Mouse (Mus musculus) lung, embryonic 14.5 days (tissue): ENCODE data around the gene Cacng2. TPM values are rescaled to one million over a fixed set of nuclear protein-coding genes. Genes with fewer than 3 reads are reported as not detected.

Source experiments
- ATAC-seq: fragments of 200-750 bp; cut with Nextera tagmentation; 2 replicates; pipeline ENCODE4 v1.8.0; 2017; ENCODE audit warnings: mild to moderate bottlenecking, moderate TSS enrichment, moderate library complexity; ENCODE audit not compliant: insufficient read depth
- DNase-seq: peaks from one replicate; pipeline ENCODE4 v3.0.0-alpha.2; 2015
- H3K27ac ChIP-seq: fragments of 300-500 bp; sonication (generic); 2 replicates; pipeline ENCODE4 v1.5.1; 2014; ENCODE audit warnings: low read depth, mild to moderate bottlenecking, moderate library complexity
- H3K27me3 ChIP-seq: fragments of 300-500 bp; sonication (generic); 2 replicates; pipeline ENCODE4 v1.6.1; 2014; ENCODE audit warnings: low read length, control low read depth; ENCODE audit not compliant: insufficient read depth
- H3K36me3 ChIP-seq: fragments of 300-500 bp; sonication (generic); 2 replicates; pipeline ENCODE4 v1.6.1; 2014; ENCODE audit warnings: control low read depth; ENCODE audit not compliant: insufficient read depth
- H3K4me1 ChIP-seq: fragments of 300-500 bp; sonication (generic); 2 replicates; pipeline ENCODE4 v1.6.1; 2014; ENCODE audit warnings: antibody characterized with exemption, control low read depth; ENCODE audit not compliant: insufficient read depth
- H3K4me2 ChIP-seq: fragments of 300-500 bp; sonication (generic); 2 replicates; pipeline ENCODE4 v1.6.1; 2014; ENCODE audit warnings: mild to moderate bottlenecking
- H3K4me3 ChIP-seq: fragments of 300-500 bp; sonication (generic); 2 replicates; pipeline ENCODE4 v1.5.1; 2014; ENCODE audit warnings: low read depth, low read length
- H3K9ac ChIP-seq: fragments of 300-500 bp; sonication (generic); 2 replicates; pipeline ENCODE4 v1.6.1; 2014
- H3K9me3 ChIP-seq: fragments of 300-500 bp; sonication (generic); 2 replicates; pipeline ENCODE4 v1.6.1; 2016; ENCODE audit warnings: low read depth, low read length, control low read depth
- CTCF ChIP-seq: IDR thresholded peaks from 2 replicates; pipeline ENCODE4 v1.5.1; 2016; ENCODE audit warnings: antibody characterized with exemption, low read depth
- WGBS: fragments of 180-500 bp; shearing (Covaris S2); extraction: QIAGEN DNeasy Blood & Tissue Kit; methylation state at CpG from one replicate; pipeline ENCODE4 v1.1.7; 2014; 5-methylcytosine and 5-hydroxymethylcytosine counted together
- polyA plus RNA-seq: library from polyadenylated mRNA; unstranded; fragments of >200 nt; fragmentation: Nextera tagmentation; extraction: Ambion mirVana; gene quantifications from 2 replicates; pipeline ENCODE4 v1.2.1, GENCODE M21; 2014

Cacng2 gene
- polyA plus RNA-seq, 1 experiment from 2014 or later = not detected

- no peaks in the 10 kb centered on the region for H3K36me3 ChIP-seq
- no peak overlapping the region for H3K4me2 ChIP-seq
- no peaks in the 10 kb centered on the region for H3K4me1 ChIP-seq
- ATAC-seq = no peak
- H3K4me3 ChIP-seq = no peak overlapping the region
- TF ChIP-seq CTCF = no peak
- no peak for DNase-seq
- H3K9ac ChIP-seq = no peak overlapping the region
- H3K27me3 ChIP-seq = no peaks in the 10 kb centered on the region
- H3K9me3 ChIP-seq = no peaks in the 10 kb centered on the region
- no peak overlapping the region for H3K27ac ChIP-seq
- 76% methylated on average over 6 of the region's 6 CpGs for WGBS
Measured at GRCm38 (mm10) chr15:78155421-78155820, 35.6 kb upstream of the Cacng2 start.

DNA sequence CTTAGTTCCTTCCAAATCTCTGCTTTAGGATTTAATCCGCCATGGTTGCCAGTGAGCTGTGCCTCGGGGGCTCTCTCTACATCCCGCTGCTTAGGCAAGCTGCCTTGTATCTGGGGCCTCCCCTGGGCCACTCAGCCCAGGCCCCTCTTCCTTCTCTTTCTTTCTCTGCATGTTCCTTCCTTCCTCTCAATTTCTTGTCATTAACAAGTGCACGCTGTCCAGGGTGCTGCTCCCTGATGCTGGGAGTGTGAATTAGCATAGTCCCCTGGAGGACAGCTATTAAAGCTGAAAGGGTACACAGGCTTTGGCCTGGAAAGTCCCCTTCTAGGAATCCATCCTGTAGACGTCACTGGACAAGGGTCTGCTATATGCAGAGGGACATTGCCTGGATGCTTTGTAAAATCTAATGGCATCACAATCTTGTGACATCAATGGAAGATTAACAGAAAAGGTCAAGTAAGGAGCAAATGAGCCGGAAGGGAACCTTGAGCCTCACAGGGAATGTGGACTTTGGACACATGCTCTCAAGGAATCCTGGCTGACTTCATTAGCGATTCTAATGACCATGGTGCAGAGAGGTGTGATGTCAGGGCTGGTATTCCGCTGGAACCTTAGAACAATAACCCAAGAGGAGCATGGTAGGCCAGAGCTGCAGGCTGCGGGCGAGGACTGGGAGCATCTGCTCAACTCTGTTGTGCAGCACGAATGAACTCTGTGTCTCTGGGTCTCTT is 33.4 kb upstream of the Cacng2 start:
- no peak for TF ChIP-seq CTCF
- Histone ChIP-seq H3K9me3 (no peaks in the 10 kb centered on the region), H3K27ac (no peak overlapping the region), H3K9ac (no peak overlapping the region), H3K36me3 (no peaks in the 10 kb centered on the region), H3K27me3 (no peaks in the 10 kb centered on the region), H3K4me3 (no peak overlapping the region), H3K4me1 (no peaks in the 10 kb centered on the region), H3K4me2 (no peak overlapping the region)
- DNase-seq (peak; percentile 58), ATAC-seq (no peak)
- WGBS = 55% methylated on average over 11 of the region's 11 CpGs

DNA sequence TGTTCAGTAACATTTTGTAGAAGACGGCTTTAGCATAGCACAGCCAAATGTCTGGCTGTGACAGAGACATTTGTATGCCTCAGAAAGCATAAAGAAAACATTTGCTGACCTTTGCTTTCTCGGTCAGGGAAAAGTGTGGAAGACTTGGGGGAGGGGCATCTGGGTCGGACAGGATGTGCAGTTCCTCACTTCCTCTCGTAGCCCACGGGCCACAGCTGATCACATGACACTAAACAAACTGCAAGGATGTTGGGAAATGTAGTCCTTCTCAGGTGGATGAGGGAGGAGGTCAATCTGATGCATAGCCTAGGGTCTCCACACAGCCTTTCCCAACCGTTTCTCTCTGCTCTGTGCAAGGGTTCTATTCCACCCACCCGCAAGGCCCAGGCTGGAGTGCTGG is 28.7 kb upstream of the Cacng2 start:
- no peak for TF ChIP-seq CTCF
- Histone ChIP-seq H3K4me2 (no peak overlapping the region), H3K9me3 (no peaks in the 10 kb centered on the region), H3K36me3 (no peaks in the 10 kb centered on the region), H3K27ac (no peak overlapping the region), H3K9ac (no peak overlapping the region), H3K4me3 (no peak overlapping the region), H3K4me1 (no peaks in the 10 kb centered on the region), H3K27me3 (no peaks in the 10 kb centered on the region)
- ATAC-seq (no peak), DNase-seq (peak; percentile 13)
- WGBS = 57% methylated on average over 7 of the region's 7 CpGs

- H3K4me3 ChIP-seq = no peak overlapping the region
- H3K36me3 ChIP-seq = no peaks in the 10 kb centered on the region
- DNase-seq (no peak), ATAC-seq (no peak)
- TF ChIP-seq CTCF = no peak
- H3K27me3 ChIP-seq = no peaks in the 10 kb centered on the region
- no peak overlapping the region for H3K4me2 ChIP-seq
- 66% methylated on average over 8 of the region's 8 CpGs for WGBS
- no peak overlapping the region for H3K27ac ChIP-seq
- no peaks in the 10 kb centered on the region for H3K9me3 ChIP-seq
- H3K9ac ChIP-seq = no peak overlapping the region
- no peaks in the 10 kb centered on the region for H3K4me1 ChIP-seq
Measured at GRCm38 (mm10) chr15:78140226-78140625, 20.4 kb upstream of the Cacng2 start.

DNA sequence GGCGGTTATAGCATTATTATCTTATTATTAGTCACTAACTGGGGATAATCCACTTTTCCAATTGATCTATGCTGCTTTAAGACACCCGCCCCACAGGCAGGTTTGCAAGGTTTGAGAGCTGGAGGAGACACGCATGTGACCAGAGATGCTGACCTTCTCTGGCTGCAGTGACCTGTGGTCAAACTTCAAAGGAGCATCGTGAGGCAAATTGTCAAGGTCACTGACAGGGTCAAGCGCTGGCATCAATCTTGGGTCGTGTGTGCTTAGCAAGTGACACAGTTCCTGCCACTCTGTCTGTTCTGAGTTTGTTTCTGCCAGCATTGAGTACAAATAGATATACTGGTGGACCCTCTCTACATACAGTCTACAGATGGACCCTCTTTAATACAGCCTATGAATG is 14.8 kb upstream of the Cacng2 start:
- Histone ChIP-seq H3K9me3 (no peaks in the 10 kb centered on the region), H3K27me3 (no peaks in the 10 kb centered on the region), H3K36me3 (no peaks in the 10 kb centered on the region), H3K27ac (no peak overlapping the region), H3K4me1 (no peaks in the 10 kb centered on the region), H3K9ac (no peak overlapping the region), H3K4me2 (no peak overlapping the region), H3K4me3 (no peak overlapping the region)
- ATAC-seq = no peak
- no peak for TF ChIP-seq CTCF
- DNase-seq = no peak
- WGBS = 26% methylated on average over 6 of the region's 6 CpGs

DNA sequence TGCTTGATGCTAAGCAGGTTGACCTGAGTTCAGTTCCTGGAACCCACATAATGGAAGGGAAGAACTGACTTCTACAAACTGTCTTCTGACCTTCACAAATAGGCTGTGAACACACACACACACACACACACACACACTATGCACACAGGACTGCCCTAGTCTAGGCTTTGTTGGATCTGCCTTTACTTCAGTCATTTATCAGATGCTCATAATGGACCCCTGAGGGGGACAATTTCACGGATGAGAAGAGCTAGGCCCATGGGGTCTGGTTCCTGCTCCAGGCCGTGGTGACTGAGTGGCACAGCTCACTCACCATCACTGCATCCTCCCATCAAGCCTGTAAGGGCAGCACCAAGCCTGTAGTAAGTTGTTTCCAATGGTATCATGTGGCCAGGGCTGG is 13.6 kb upstream of the Cacng2 start:
- Histone ChIP-seq H3K27ac (no peak overlapping the region), H3K9ac (no peak overlapping the region), H3K4me2 (no peak overlapping the region), H3K4me3 (no peak overlapping the region), H3K4me1 (no peaks in the 10 kb centered on the region), H3K36me3 (no peaks in the 10 kb centered on the region), H3K9me3 (no peaks in the 10 kb centered on the region), H3K27me3 (no peaks in the 10 kb centered on the region)
- no peak for ATAC-seq
- DNase-seq = no peak
- 44% methylated on average over 2 of the region's 2 CpGs for WGBS
- TF ChIP-seq CTCF = no peak

DNA sequence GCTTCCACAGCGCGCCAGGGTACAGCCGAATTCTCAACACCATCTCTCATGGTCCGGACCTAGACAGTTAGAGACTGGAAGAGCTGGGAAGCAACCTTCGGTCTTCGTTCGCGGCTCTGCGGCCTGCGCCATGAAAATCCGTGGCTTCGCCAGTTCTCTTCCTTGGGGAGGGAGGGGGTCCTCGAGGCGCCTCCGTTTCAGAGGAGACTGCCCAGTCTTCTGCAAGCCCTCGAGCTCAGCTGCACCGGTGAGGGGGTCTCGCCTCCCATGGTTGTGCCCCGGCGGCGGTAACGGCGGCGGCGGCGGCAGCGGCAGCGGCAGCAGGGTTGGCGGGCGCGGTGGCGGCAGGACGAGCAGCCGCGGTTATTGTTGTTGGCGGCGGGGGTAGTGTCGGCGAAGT is 580 bp downstream of the Cacng2 start:
- no peaks in the 10 kb centered on the region for H3K4me1 ChIP-seq
- 6% methylated on average over 39 of the region's 39 CpGs for WGBS
- no peak overlapping the region for H3K9ac ChIP-seq
- peak; percentile 22; the same call in 1 of the 2 replicates for ATAC-seq
- H3K4me2 ChIP-seq = peak overlapping the region; percentile 56
- H3K27ac ChIP-seq = no peak overlapping the region
- no peaks in the 10 kb centered on the region for H3K36me3 ChIP-seq
- peaks cover 7% of the 10 kb centered on the region for H3K27me3 ChIP-seq
- H3K4me3 ChIP-seq = peak overlapping the region; percentile 19
- TF ChIP-seq CTCF = no peak
- no peak for DNase-seq
- H3K9me3 ChIP-seq = no peaks in the 10 kb centered on the region
